8 mouse cellular contexts compared by ENCODE assay signal in the genomic region with DNA sequence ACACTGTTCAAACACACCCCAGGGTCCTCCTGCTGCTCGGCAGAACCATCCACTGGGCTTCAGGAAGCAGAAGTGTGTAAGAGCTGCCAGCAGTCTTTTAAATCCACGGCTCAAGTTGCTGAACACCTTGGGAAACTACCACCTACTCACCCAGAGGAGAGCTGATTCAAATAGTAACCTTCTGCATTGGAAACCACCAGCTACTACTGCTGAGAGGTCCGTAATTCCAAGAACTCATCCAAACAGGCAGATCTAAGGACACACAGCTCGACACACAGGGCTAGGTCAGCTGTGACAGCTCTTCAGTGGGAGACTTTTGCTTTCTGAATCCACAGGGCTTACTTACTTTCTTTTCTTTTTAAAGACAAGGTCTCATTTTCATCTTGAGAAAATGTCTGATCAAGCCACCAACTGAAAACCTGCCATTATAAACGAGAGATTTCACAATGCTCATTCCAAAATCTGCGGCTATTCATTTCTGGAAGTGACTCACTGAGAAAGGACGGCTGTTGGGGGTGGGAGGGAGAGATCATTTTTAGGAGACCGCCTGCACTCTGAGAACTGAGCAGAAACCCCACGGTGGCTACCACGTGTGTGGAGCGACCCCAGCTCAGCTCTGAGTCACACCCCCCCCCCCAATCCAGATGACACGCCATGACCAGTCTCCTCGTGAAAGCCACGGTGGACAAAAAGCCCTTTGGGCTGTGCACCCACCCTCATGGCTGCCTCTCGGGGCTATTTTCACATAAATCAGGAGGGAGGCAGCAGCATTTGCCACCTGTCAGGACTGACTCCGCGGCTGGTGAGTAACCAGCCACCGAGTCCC.
DNase-seq lines count a peak whose midpoint lies in the region; ATAC-seq and TF ChIP-seq lines count a peak whose summit lies in the region.

No protein-coding gene starts in this region.

- no peak for TF ChIP-seq CTCF in heart, adult 2 months (IDR thresholded peaks at IDR 0.05)
- TF ChIP-seq CTCF in hindbrain, postnatal 0 days (IDR thresholded peaks at IDR 0.05; ENCODE audit: low read depth), result no peak

- DNase-seq in heart, adult 2 months, result no peak
- no peak for DNase-seq in heart, postnatal 14 days
- peak; percentile 28 for DNase-seq in hindbrain, postnatal 0 days (ENCODE audit: low spot score)
- DNase-seq in midbrain, embryonic 10.5 days (ENCODE audit: low spot score), result no peak
- DNase-seq in T-cell, adult 2 months (ENCODE audit: low spot score), result no peak
- no peak for DNase-seq in thymus, postnatal 10 days (ENCODE audit: low spot score in 2 of 2)
- no peak for DNase-seq in layer of hippocampus, postnatal 25 days (ENCODE audit: extremely low spot score in 1 of 2, low spot score in 1 of 2)

- peaks cover 7% of the 10 kb centered on the region for H3K36me3 ChIP-seq in heart, adult 2 months (ENCODE audit: control insufficient read depth, insufficient read depth, low read length)
- no peaks in the 10 kb centered on the region for H3K36me3 ChIP-seq in embryonic facial prominence, embryonic 12.5 days
- no peaks in the 10 kb centered on the region for H3K36me3 ChIP-seq in hindbrain, postnatal 0 days (ENCODE audit: insufficient read depth, low read length)
- no peaks in the 10 kb centered on the region for H3K36me3 ChIP-seq in midbrain, embryonic 10.5 days

- no peak for ATAC-seq in embryonic facial prominence, embryonic 12.5 days (ENCODE audit: insufficient number of reproducible peaks, insufficient read depth, low FRiP score, low TSS enrichment)
- ATAC-seq in hindbrain, postnatal 0 days, result peak; percentile 65

- no peaks in the 10 kb centered on the region for H3K27me3 ChIP-seq in heart, adult 2 months (ENCODE audit: control insufficient read depth, insufficient read depth, low read length)
- H3K27me3 ChIP-seq in embryonic facial prominence, embryonic 12.5 days, result no peaks in the 10 kb centered on the region
- no peaks in the 10 kb centered on the region for H3K27me3 ChIP-seq in hindbrain, postnatal 0 days (ENCODE audit: insufficient read depth, low read length)
- no peaks in the 10 kb centered on the region for H3K27me3 ChIP-seq in midbrain, embryonic 10.5 days (ENCODE audit: low read depth, poor library complexity, severe bottlenecking)

- intact Hi-C loops in heart, adult 2 months (cut with DNase I), result no loop called here
- intact Hi-C loops in heart, postnatal 14 days (cut with DNase I), result no loop called here

- WGBS in heart, adult 2 months, result 41% methylated on average over 18 of the region's 18 CpGs
- 46% methylated on average over 18 of the region's 18 CpGs for WGBS in embryonic facial prominence, embryonic 12.5 days
- 12% methylated on average over 18 of the region's 18 CpGs for WGBS in hindbrain, postnatal 0 days
- WGBS in midbrain, embryonic 10.5 days, result 65% methylated on average over 18 of the region's 18 CpGs

- no peak for TF ChIP-seq EP300 in heart, adult 2 months (IDR thresholded peaks at IDR 0.05; ENCODE audit: insufficient read depth, low read depth, low read length)

- H3K4me1 ChIP-seq in heart, adult 2 months (ENCODE audit: control insufficient read depth, insufficient read depth, low read length), result peaks cover 17% of the 10 kb centered on the region
- peaks cover 10% of the 10 kb centered on the region; the same call in 1 of the 2 replicates for H3K4me1 ChIP-seq in embryonic facial prominence, embryonic 12.5 days
- peaks cover 22% of the 10 kb centered on the region for H3K4me1 ChIP-seq in hindbrain, postnatal 0 days (ENCODE audit: insufficient read depth, low read length)
- H3K4me1 ChIP-seq in midbrain, embryonic 10.5 days, result peaks cover 40% of the 10 kb centered on the region

- no peaks in the 10 kb centered on the region for H3K9me3 ChIP-seq in embryonic facial prominence, embryonic 12.5 days
- no peaks in the 10 kb centered on the region for H3K9me3 ChIP-seq in hindbrain, postnatal 0 days (ENCODE audit: low read length)
- H3K9me3 ChIP-seq in midbrain, embryonic 10.5 days (replicated peaks), result no peaks in the 10 kb centered on the region

- H3K4me2 ChIP-seq in embryonic facial prominence, embryonic 12.5 days (replicated peaks), result peak overlapping the region; percentile 33
- H3K4me2 ChIP-seq in hindbrain, postnatal 0 days (ENCODE audit: low read depth, low read length), result peak overlapping the region; percentile 56

- H3K9ac ChIP-seq in heart, adult 2 months (ENCODE audit: low read depth, low read length), result no peak overlapping the region
- H3K9ac ChIP-seq in embryonic facial prominence, embryonic 12.5 days, result no peak overlapping the region
- H3K9ac ChIP-seq in hindbrain, postnatal 0 days (replicated peaks; ENCODE audit: low read length), result peak overlapping the region; percentile 36; the same call in 1 of the 2 replicates

- peak overlapping the region; percentile 68 for H3K27ac ChIP-seq in heart, adult 2 months
- H3K27ac ChIP-seq in embryonic facial prominence, embryonic 12.5 days, result peak overlapping the region; percentile 14; the same call in 1 of the 2 replicates
- H3K27ac ChIP-seq in hindbrain, postnatal 0 days, result peak overlapping the region; percentile 67
- peak overlapping the region; percentile 74 for H3K27ac ChIP-seq in midbrain, embryonic 10.5 days (replicated peaks)

- TF ChIP-seq POLR2A in heart, adult 2 months (IDR thresholded peaks at IDR 0.05; ENCODE audit: insufficient read depth, low read depth, low read length), result no peak

- H3K79me2 ChIP-seq in heart, adult 2 months (replicated peaks; ENCODE audit: control insufficient read depth, insufficient read depth, low read length), result no peaks in the 10 kb centered on the region; the same call in 1 of the 2 replicates

- no peak overlapping the region for H3K4me3 ChIP-seq in heart, adult 2 months
- H3K4me3 ChIP-seq in embryonic facial prominence, embryonic 12.5 days, result no peak overlapping the region
- H3K4me3 ChIP-seq in hindbrain, postnatal 0 days (ENCODE audit: low read length), result peak overlapping the region; percentile 20; the same call in 1 of the 2 replicates
- peak overlapping the region; percentile 9; the same call in 1 of the 2 replicates for H3K4me3 ChIP-seq in midbrain, embryonic 10.5 days

Comparison
In these comparisons a context has a peak if more than half of its experiments do, and no peak if none do; other contexts are left out.
1. H3K27ac ChIP-seq: peak in every context shown above with its lines; median percentile 74 in midbrain, embryonic 10.5 days; 68 in heart, adult 2 months; 67 in hindbrain, postnatal 0 days; 14 in embryonic facial prominence, embryonic 12.5 days.
2. H3K4me3 ChIP-seq: peak in hindbrain, postnatal 0 days (single experiment) and midbrain, embryonic 10.5 days (single experiment); none in heart, adult 2 months (single experiment) and embryonic facial prominence, embryonic 12.5 days (single experiment).